Mouse (Mus musculus) liver, embryonic 14.5 days (tissue): ENCODE measurements around the gene Tusc2. TPM values are rescaled to one million over a fixed set of nuclear protein-coding genes. Genes with fewer than 3 reads are reported as not detected.
A peak's percentile ranks its signal among the peaks of the same experiment; 100 is the strongest.

Experiments used
- ATAC-seq: fragments of 200-750 bp; cut with Nextera tagmentation; 2 replicates; pipeline ENCODE4 v1.8.0; 2017; ENCODE audit warnings: moderate number of reproducible peaks, mild to moderate bottlenecking, moderate library complexity; ENCODE audit not compliant: insufficient read depth
- DNase-seq, 3 experiments: peaks; one replicate each; pipeline ENCODE4 v3.0.0-alpha.2; 2012 to 2013; ENCODE audit warnings: low read depth in 3 of 3, low spot score in 3 of 3
- H3K27ac ChIP-seq: fragments of 300-500 bp; sonication (generic); 2 replicates; pipeline ENCODE4 v1.5.1; 2014; ENCODE audit warnings: moderate library complexity, mild to moderate bottlenecking, control low read depth, inconsistent platforms
- H3K27me3 ChIP-seq: fragments of 300-500 bp; sonication (generic); 2 replicates; pipeline ENCODE4 v1.6.1; 2014; ENCODE audit warnings: mild to moderate bottlenecking, low read length, moderate library complexity; ENCODE audit not compliant: control insufficient read depth, insufficient read depth
- H3K36me3 ChIP-seq: fragments of 300-500 bp; sonication (generic); replicated peaks from 2 replicates; pipeline ENCODE4 v1.6.1; 2014; ENCODE audit warnings: low read depth; ENCODE audit not compliant: control insufficient read depth, insufficient read depth
- H3K4me1 ChIP-seq, 2 experiments: fragments of 200-500 bp in 1 of 2; fragments of 300-500 bp in 1 of 2; sonication (generic) in 1 of 2; replicated peaks; 2 replicates each; pipeline ENCODE4 v1.6.1; 2012 to 2014; ENCODE audit warnings: antibody characterized with exemption in 1 of 2, inconsistent platforms in 1 of 2, low read length in 1 of 2; ENCODE audit not compliant: control insufficient read depth in 2 of 2, insufficient read depth in 2 of 2
- H3K4me2 ChIP-seq: fragments of 300-500 bp; sonication (generic); 2 replicates; pipeline ENCODE4 v1.6.1; 2014; ENCODE audit warnings: low read depth, mild to moderate bottlenecking, control low read depth, moderate library complexity
- H3K4me3 ChIP-seq, 2 experiments: fragments of 200-500 bp in 1 of 2; fragments of 300-500 bp in 1 of 2; sonication (generic) in 1 of 2; 2 replicates each; pipeline ENCODE4 v1.5.1; 2012 to 2014; ENCODE audit warnings: low read depth in 2 of 2, low read length in 2 of 2, mild to moderate bottlenecking in 2 of 2, control low read depth in 1 of 2, inconsistent platforms in 1 of 2, moderate library complexity in 1 of 2; ENCODE audit not compliant: insufficient read depth in 1 of 2
- H3K9ac ChIP-seq: fragments of 300-500 bp; sonication (generic); replicated peaks from 2 replicates; pipeline ENCODE4 v1.6.1; 2014; ENCODE audit warnings: mild to moderate bottlenecking, control low read depth, moderate library complexity
- H3K9me3 ChIP-seq: fragments of 300-500 bp; sonication (generic); 2 replicates; pipeline ENCODE4 v1.6.1; 2016; ENCODE audit warnings: low read length, mixed read lengths; ENCODE audit not compliant: control insufficient read depth
- CTCF ChIP-seq: IDR thresholded peaks from 2 replicates; pipeline ENCODE4 v1.5.1; 2016; ENCODE audit warnings: antibody characterized with exemption, low read depth, control low read depth
- EP300 ChIP-seq: IDR thresholded peaks from 2 replicates; pipeline ENCODE4 v1.6.1; 2016; ENCODE audit warnings: antibody characterized with exemption, low read depth
- WGBS: fragments of 180-500 bp; shearing (Covaris S2); extraction: QIAGEN DNeasy Blood & Tissue Kit; methylation state at CpG from one replicate; pipeline ENCODE4 v1.1.7; 2014; ENCODE audit not compliant: insufficient replicate concordance; 5-methylcytosine and 5-hydroxymethylcytosine counted together
- polyA plus RNA-seq, 2 experiments: library from polyadenylated mRNA; depleted of rRNA in 1 of 2; stranded (reverse) in 1 of 2; unstranded in 1 of 2; fragments of >200 nt; fragmentation: Nextera tagmentation in 1 of 2; extraction: Ambion mirVana in 1 of 2; gene quantifications; 2 replicates each; pipeline versions ENCODE4 v1.2.1 to v1.2.3; 2012 to 2014

The Tusc2 gene
- polyA plus RNA-seq, 2 experiments: 22.6 to 39.7 TPM

DNA sequence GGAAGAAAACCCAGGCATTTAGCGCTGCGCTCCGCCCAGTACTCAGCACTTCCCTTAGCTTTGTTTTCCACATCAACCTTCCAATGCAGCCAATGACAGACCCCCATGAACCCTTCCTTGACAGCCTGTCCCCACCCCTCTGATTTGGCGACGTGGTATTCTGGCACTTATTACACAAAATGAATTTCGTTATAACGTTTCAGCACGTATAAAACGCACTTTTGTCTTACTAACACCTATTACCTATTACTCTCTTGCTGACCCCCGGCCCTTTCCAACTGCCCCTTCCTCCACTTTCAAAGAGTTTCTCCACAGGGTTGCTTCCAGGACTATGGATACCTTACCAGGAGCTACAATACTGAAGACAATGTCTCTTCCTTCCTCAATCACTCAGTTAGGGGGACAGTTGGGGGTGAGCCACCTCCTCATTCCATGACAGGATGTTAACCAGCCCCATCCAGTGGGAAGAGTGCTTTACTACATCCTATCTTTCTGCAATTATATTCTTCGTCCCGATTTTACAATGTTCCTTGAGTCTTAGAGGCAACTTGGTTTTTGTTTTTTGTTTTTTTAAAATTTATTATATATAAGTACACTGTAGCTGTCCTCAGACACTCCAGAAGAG lies 50.0 kb downstream of the Tusc2 start:
- WGBS: 8% methylated on average over 12 of the region's 12 CpGs
- no peak for DNase-seq
- Histone ChIP-seq H3K9me3 (no peaks in the 10 kb centered on the region), H3K4me2 (peak overlapping the region; percentile 82), H3K36me3 (peaks cover 27% of the 10 kb centered on the region), H3K9ac (peak overlapping the region; percentile 73), H3K4me3 (peak overlapping the region; percentile 45 to 57), H3K27ac (peak overlapping the region; percentile 31), H3K27me3 (no peaks in the 10 kb centered on the region), H3K4me1 (peaks cover 5 to 15% of the 10 kb centered on the region in 2 experiments)
- TF ChIP-seq EP300 (0 out of 2 replicates have a peak, but pooled peaks have one; percentile 7), CTCF (no peak; the same call in 1 of the 2 replicates)
- no peak for ATAC-seq

DNA sequence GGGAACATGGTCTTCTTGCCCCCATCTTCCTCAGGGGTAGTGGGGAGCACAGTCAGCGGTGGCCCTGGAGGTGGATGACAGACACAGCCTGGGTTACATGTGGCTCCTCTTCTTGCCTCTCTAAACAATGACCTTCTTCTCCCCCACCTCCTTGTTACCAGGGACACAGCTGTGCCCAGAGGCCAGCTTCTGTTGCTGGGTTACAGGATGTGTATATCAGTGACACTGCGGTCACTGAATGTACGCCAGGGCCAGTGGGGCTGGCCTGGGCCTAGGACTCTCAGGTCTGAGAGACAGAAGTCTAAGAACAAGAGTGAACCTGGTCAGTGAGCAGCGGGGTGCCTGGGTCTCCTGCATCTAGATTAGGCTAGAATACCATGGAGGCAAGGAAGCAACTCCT lies 52.0 kb downstream of the Tusc2 start:
- Histone ChIP-seq H3K4me2 (no peak overlapping the region), H3K36me3 (peaks cover 42% of the 10 kb centered on the region), H3K9me3 (no peaks in the 10 kb centered on the region), H3K9ac (no peak overlapping the region), H3K4me3 (no peak overlapping the region), H3K27ac (no peak overlapping the region), H3K27me3 (no peaks in the 10 kb centered on the region), H3K4me1 (peaks cover 11 to 24% of the 10 kb centered on the region in 2 experiments)
- TF ChIP-seq CTCF (no peak), EP300 (no peak)
- WGBS: 86% methylated on average over 4 of the region's 4 CpGs
- ATAC-seq (no peak), DNase-seq (no peak)

Other genes starting within 250 kb of the Tusc2 start
- 3.1 and 3.3 TPM in 2 replicates for gene Hemk1, start 224.9 kb upstream of the Tusc2 start, polyA plus RNA-seq (2012; rRNA removed)
- 2.2 and 3.5 TPM in 2 replicates for gene Hemk1, start 224.9 kb upstream of the Tusc2 start, polyA plus RNA-seq (2014; fragmentation: Nextera tagmentation; extraction: Ambion mirVana)
- 0.05 and 0.07 TPM in 2 replicates for gene 6430571L13Rik, start 222.7 kb upstream of the Tusc2 start, polyA plus RNA-seq (2012; rRNA removed)
- 0.20 TPM in 1 of 2 replicates, not detected in the other for gene 6430571L13Rik, start 222.7 kb upstream of the Tusc2 start, polyA plus RNA-seq (2014; fragmentation: Nextera tagmentation; extraction: Ambion mirVana)
- gene Cacna2d2, start 163.6 kb upstream of the Tusc2 start, polyA plus RNA-seq (2012; rRNA removed): 0.06 and 0.08 TPM in 2 replicates
- gene Cacna2d2, start 163.6 kb upstream of the Tusc2 start, polyA plus RNA-seq (2014; fragmentation: Nextera tagmentation; extraction: Ambion mirVana): not detected in 2 replicates
- 8.3 and 8.6 TPM in 2 replicates for gene Tmem115, start 29.3 kb upstream of the Tusc2 start, polyA plus RNA-seq (2012; rRNA removed)
- 15.6 and 15.7 TPM in 2 replicates for gene Tmem115, start 29.3 kb upstream of the Tusc2 start, polyA plus RNA-seq (2014; fragmentation: Nextera tagmentation; extraction: Ambion mirVana)
- 9.8 and 12.1 TPM in 2 replicates for gene Cyb561d2, start 21.1 kb upstream of the Tusc2 start, polyA plus RNA-seq (2012; rRNA removed)
- 14.1 and 14.3 TPM in 2 replicates for gene Cyb561d2, start 21.1 kb upstream of the Tusc2 start, polyA plus RNA-seq (2014; fragmentation: Nextera tagmentation; extraction: Ambion mirVana)
- gene Nprl2, start 21.0 kb upstream of the Tusc2 start, polyA plus RNA-seq (2012; rRNA removed): 10.5 and 12.9 TPM in 2 replicates
- 9.2 and 10.2 TPM in 2 replicates for gene Nprl2, start 21.0 kb upstream of the Tusc2 start, polyA plus RNA-seq (2014; fragmentation: Nextera tagmentation; extraction: Ambion mirVana)
- 0.19 and 0.25 TPM in 2 replicates for gene Zmynd10, start 16.0 kb upstream of the Tusc2 start, polyA plus RNA-seq (2012; rRNA removed)
- gene Zmynd10, start 16.0 kb upstream of the Tusc2 start, polyA plus RNA-seq (2014; fragmentation: Nextera tagmentation; extraction: Ambion mirVana): 0.20 and 0.28 TPM in 2 replicates
- gene Rassf1, start 11.7 kb upstream of the Tusc2 start, polyA plus RNA-seq (2012; rRNA removed): 9.8 and 13.6 TPM in 2 replicates
- gene Rassf1, start 11.7 kb upstream of the Tusc2 start, polyA plus RNA-seq (2014; fragmentation: Nextera tagmentation; extraction: Ambion mirVana): 11.2 and 12.0 TPM in 2 replicates
- gene Hyal2, start 4.7 kb downstream of the Tusc2 start, polyA plus RNA-seq (2012; rRNA removed): 19.9 and 26.2 TPM in 2 replicates
- 47.0 and 51.3 TPM in 2 replicates for gene Hyal2, start 4.7 kb downstream of the Tusc2 start, polyA plus RNA-seq (2014; fragmentation: Nextera tagmentation; extraction: Ambion mirVana)
- 1.2 and 1.3 TPM in 2 replicates for gene Hyal1, start 13.7 kb downstream of the Tusc2 start, polyA plus RNA-seq (2012; rRNA removed)
- 1.2 and 1.4 TPM in 2 replicates for gene Hyal1, start 13.7 kb downstream of the Tusc2 start, polyA plus RNA-seq (2014; fragmentation: Nextera tagmentation; extraction: Ambion mirVana)
- gene Naa80, start 15.6 kb downstream of the Tusc2 start, polyA plus RNA-seq (2012; rRNA removed): 11.4 and 16.9 TPM in 2 replicates
- 8.9 and 11.8 TPM in 2 replicates for gene Naa80, start 15.6 kb downstream of the Tusc2 start, polyA plus RNA-seq (2014; fragmentation: Nextera tagmentation; extraction: Ambion mirVana)
- 0.45 and 0.80 TPM in 2 replicates for gene Hyal3, start 17.6 kb downstream of the Tusc2 start, polyA plus RNA-seq (2012; rRNA removed)
- gene Hyal3, start 17.6 kb downstream of the Tusc2 start, polyA plus RNA-seq (2014; fragmentation: Nextera tagmentation; extraction: Ambion mirVana): 0.69 and 0.87 TPM in 2 replicates
- 113 and 135 TPM in 2 replicates for gene Ifrd2, start 24.4 kb downstream of the Tusc2 start, polyA plus RNA-seq (2012; rRNA removed)
- gene Ifrd2, start 24.4 kb downstream of the Tusc2 start, polyA plus RNA-seq (2014; fragmentation: Nextera tagmentation; extraction: Ambion mirVana): 149 and 173 TPM in 2 replicates
- gene Sema3b, start 46.0 kb downstream of the Tusc2 start, polyA plus RNA-seq (2012; rRNA removed): 0.22 and 0.31 TPM in 2 replicates
- gene Sema3b, start 46.0 kb downstream of the Tusc2 start, polyA plus RNA-seq (2014; fragmentation: Nextera tagmentation; extraction: Ambion mirVana): 0.25 and 0.33 TPM in 2 replicates
- 94.3 and 124 TPM in 2 replicates for gene Gnai2, start 72.1 kb downstream of the Tusc2 start, polyA plus RNA-seq (2012; rRNA removed)
- 137 and 138 TPM in 2 replicates for gene Gnai2, start 72.1 kb downstream of the Tusc2 start, polyA plus RNA-seq (2014; fragmentation: Nextera tagmentation; extraction: Ambion mirVana)
- gene Slc38a3, start 106.3 kb downstream of the Tusc2 start, polyA plus RNA-seq (2012; rRNA removed): 23.5 and 25.0 TPM in 2 replicates
- gene Slc38a3, start 106.3 kb downstream of the Tusc2 start, polyA plus RNA-seq (2014; fragmentation: Nextera tagmentation; extraction: Ambion mirVana): 15.7 and 19.7 TPM in 2 replicates
- gene Gnat1, start 116.5 kb downstream of the Tusc2 start, polyA plus RNA-seq (2012; rRNA removed): not detected in 2 replicates
- 0.62 and 0.76 TPM in 2 replicates for gene Gnat1, start 116.5 kb downstream of the Tusc2 start, polyA plus RNA-seq (2014; fragmentation: Nextera tagmentation; extraction: Ambion mirVana)
- gene Sema3f, start 147.2 kb downstream of the Tusc2 start, polyA plus RNA-seq (2012; rRNA removed): 3.1 and 3.5 TPM in 2 replicates
- 0.69 and 1.1 TPM in 2 replicates for gene Sema3f, start 147.2 kb downstream of the Tusc2 start, polyA plus RNA-seq (2014; fragmentation: Nextera tagmentation; extraction: Ambion mirVana)
- gene Rbm5, start 207.7 kb downstream of the Tusc2 start, polyA plus RNA-seq (2012; rRNA removed): 23.7 and 35.2 TPM in 2 replicates
- 40.8 and 45.1 TPM in 2 replicates for gene Rbm5, start 207.7 kb downstream of the Tusc2 start, polyA plus RNA-seq (2014; fragmentation: Nextera tagmentation; extraction: Ambion mirVana)